Mouse (Mus musculus) E14TG2a.4 (cell line): ENCODE results near the gene Wwox.

ENCODE experiments used
- CTCF ChIP-seq: conservative IDR thresholded peaks from 2 replicates; pipeline ENCODE4 v1.5.1; 2014; ENCODE audit warnings: low read length
- NANOG ChIP-seq: IDR thresholded peaks from 2 replicates; pipeline ENCODE4 v1.6.1; 2014; ENCODE audit warnings: borderline replicate concordance, low read length, mixed read lengths

- TF ChIP-seq CTCF (no peak), NANOG (no peak)
Measured at GRCm38 (mm10) chr8:114880475-114881135, 441.1 kb downstream of the Wwox start.
